Mouse (Mus musculus): ENCODE measurements at regions not wholly inside any gene's neighbourhood (a gene's known extent, or its start where the extent isn't known, plus 50 kb on each side); places are given as distances from the start of the nearest gene placed in this dataset.

- ATAC-seq = no peak
- H3K4me3 ChIP-seq (ENCODE audit: low read depth, low read length) = no peak overlapping the region
- no peak for TF ChIP-seq CTCF (IDR thresholded peaks at IDR 0.05; ENCODE audit: low read depth)
- H3K9me3 ChIP-seq (ENCODE audit: control insufficient read depth) = no peaks in the 10 kb centered on the region
- H3K27me3 ChIP-seq (replicated peaks; ENCODE audit: control insufficient read depth, insufficient read depth, low read length) = no peaks in the 10 kb centered on the region
- no peaks in the 10 kb centered on the region for H3K4me1 ChIP-seq (replicated peaks; ENCODE audit: control insufficient read depth, insufficient read depth, low read length)
- WGBS = 59% methylated on average over 4 of the region's 4 CpGs
- H3K36me3 ChIP-seq (ENCODE audit: control insufficient read depth, insufficient read depth) = no peaks in the 10 kb centered on the region
- no peak overlapping the region for H3K9ac ChIP-seq (ENCODE audit: low read depth, low read length)
- no peak overlapping the region for H3K4me2 ChIP-seq (replicated peaks; ENCODE audit: low read depth)
- H3K27ac ChIP-seq (ENCODE audit: low read depth, low read length) = no peak overlapping the region
Observed at GRCm38 (mm10) chr13:53734944-53735343, 262.1 kb upstream of the Msx2 start.

DNA sequence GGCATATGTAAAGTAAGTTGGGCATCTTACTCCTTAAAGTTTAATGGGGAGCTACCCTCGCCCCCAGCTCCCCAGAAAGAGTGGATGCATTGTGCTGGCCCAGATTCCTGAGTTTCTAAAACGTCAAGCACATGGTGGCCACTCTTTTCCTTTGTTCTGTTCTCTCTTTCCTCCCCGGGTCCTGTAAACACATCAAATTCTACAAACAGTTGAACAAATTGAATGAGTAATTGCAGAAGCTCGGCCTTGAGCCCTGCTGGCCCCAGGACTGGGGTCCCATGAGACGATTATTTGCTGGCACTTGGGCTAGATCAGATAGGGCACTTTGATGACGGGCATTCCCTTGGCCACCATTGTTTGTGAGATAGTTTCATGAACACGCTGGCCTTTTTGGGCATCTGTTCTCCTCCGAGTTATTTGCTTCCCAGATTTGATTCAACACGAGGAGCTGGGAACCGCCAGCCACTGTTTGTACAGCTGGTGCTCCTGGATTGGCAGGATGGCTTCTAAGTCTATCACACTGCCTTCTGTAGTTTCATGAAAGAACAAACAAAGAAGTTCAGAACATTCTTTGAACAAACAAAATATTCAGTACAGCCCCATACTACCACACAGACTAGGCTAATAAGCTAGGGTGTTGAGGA is 257.5 kb upstream of the Msx2 start:
- no peaks in the 10 kb centered on the region for H3K4me1 ChIP-seq (replicated peaks; ENCODE audit: control insufficient read depth, insufficient read depth, low read length)

GRCm38 (mm10) chr13:53729848-53730247 is 257.0 kb upstream of the Msx2 start:
- 90% methylated on average over 7 of the region's 7 CpGs for WGBS

More for the DNA sequence above, 257.5 kb upstream of the Msx2 start:
- Histone ChIP-seq H3K27me3 (replicated peaks; ENCODE audit: control insufficient read depth, insufficient read depth, low read length) (no peaks in the 10 kb centered on the region), H3K36me3 (ENCODE audit: control insufficient read depth, insufficient read depth) (no peaks in the 10 kb centered on the region), H3K4me2 (replicated peaks; ENCODE audit: low read depth) (no peak overlapping the region), H3K4me3 (ENCODE audit: low read depth, low read length) (no peak overlapping the region), H3K9me3 (ENCODE audit: control insufficient read depth) (no peaks in the 10 kb centered on the region), H3K9ac (ENCODE audit: low read depth, low read length) (no peak overlapping the region), H3K27ac (ENCODE audit: low read depth, low read length) (no peak overlapping the region)
- ATAC-seq = no peak
- 41% methylated on average over 10 of the region's 10 CpGs for WGBS
- TF ChIP-seq CTCF (IDR thresholded peaks at IDR 0.05; ENCODE audit: low read depth) = no peak

DNA sequence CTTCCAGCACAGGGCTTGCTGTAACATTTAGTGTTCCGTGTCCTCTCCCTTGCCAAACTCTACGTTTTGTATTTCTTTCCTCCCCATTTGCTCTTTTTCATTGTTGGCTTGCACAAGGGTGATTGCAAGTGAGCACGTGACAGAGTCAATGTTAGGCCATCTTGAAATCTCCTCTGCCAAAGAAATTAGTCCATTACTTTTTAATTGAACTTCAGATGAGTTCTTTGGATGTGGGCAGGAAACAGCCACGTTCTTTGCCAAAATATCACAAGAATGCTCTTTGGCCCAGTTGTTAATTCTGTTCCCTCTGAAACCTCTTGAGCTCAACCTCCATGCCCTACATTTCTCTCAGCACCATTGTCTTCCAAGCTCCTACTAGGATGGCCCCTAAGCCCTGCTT is 253.2 kb upstream of the Msx2 start:
- Histone ChIP-seq H3K4me3 (ENCODE audit: low read depth, low read length) (no peak overlapping the region), H3K9ac (ENCODE audit: low read depth, low read length) (no peak overlapping the region)

More at GRCm38 (mm10) chr13:53729848-53730247, 257.0 kb upstream of the Msx2 start:
- no peak overlapping the region for H3K4me3 ChIP-seq (ENCODE audit: low read depth, low read length)
- no peak overlapping the region for H3K27ac ChIP-seq (ENCODE audit: low read depth, low read length)
- H3K27me3 ChIP-seq (replicated peaks; ENCODE audit: control insufficient read depth, insufficient read depth, low read length) = no peaks in the 10 kb centered on the region
- H3K9me3 ChIP-seq (ENCODE audit: control insufficient read depth) = no peaks in the 10 kb centered on the region
- ATAC-seq = no peak
- H3K36me3 ChIP-seq (ENCODE audit: control insufficient read depth, insufficient read depth) = no peaks in the 10 kb centered on the region
- no peak overlapping the region for H3K9ac ChIP-seq (ENCODE audit: low read depth, low read length)
- H3K4me2 ChIP-seq (replicated peaks; ENCODE audit: low read depth) = no peak overlapping the region
- no peaks in the 10 kb centered on the region for H3K4me1 ChIP-seq (replicated peaks; ENCODE audit: control insufficient read depth, insufficient read depth, low read length)
- TF ChIP-seq CTCF (IDR thresholded peaks at IDR 0.05; ENCODE audit: low read depth) = no peak

DNA sequence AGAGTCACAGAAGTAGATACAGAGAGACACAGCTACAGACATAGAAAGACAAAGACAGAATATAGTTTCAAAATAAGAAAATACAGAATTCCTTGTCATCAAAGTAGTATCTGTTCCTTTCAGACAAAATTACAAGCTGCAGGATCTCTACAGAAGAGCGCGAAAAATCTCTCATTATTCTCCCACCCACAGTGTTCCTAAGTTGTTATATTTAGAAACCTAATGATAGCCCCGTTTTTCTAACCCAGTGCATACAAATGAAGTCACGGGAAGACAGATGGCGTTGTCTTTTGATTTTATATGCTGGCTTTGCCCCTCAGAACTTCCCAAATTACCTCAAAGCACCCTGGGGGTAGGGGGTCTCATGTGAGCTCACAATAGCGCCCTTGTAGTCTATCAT is 250.0 kb upstream of the Msx2 start:
- no peak for ATAC-seq
- Histone ChIP-seq H3K9me3 (ENCODE audit: control insufficient read depth) (no peaks in the 10 kb centered on the region), H3K36me3 (ENCODE audit: control insufficient read depth, insufficient read depth) (no peaks in the 10 kb centered on the region), H3K4me2 (replicated peaks; ENCODE audit: low read depth) (no peak overlapping the region), H3K4me1 (replicated peaks; ENCODE audit: control insufficient read depth, insufficient read depth, low read length) (no peaks in the 10 kb centered on the region), H3K9ac (ENCODE audit: low read depth, low read length) (no peak overlapping the region), H3K4me3 (ENCODE audit: low read depth, low read length) (no peak overlapping the region), H3K27ac (ENCODE audit: low read depth, low read length) (no peak overlapping the region), H3K27me3 (replicated peaks; ENCODE audit: control insufficient read depth, insufficient read depth, low read length) (no peaks in the 10 kb centered on the region)
- TF ChIP-seq CTCF (IDR thresholded peaks at IDR 0.05; ENCODE audit: low read depth) = no peak
- WGBS = 77% methylated on average over 6 of the region's 6 CpGs

More for the DNA sequence above, 253.2 kb upstream of the Msx2 start:
- ATAC-seq = no peak
- WGBS = 75% methylated on average over 4 of the region's 4 CpGs
- TF ChIP-seq CTCF (IDR thresholded peaks at IDR 0.05; ENCODE audit: low read depth) = no peak
- Histone ChIP-seq H3K36me3 (ENCODE audit: control insufficient read depth, insufficient read depth) (no peaks in the 10 kb centered on the region), H3K27me3 (replicated peaks; ENCODE audit: control insufficient read depth, insufficient read depth, low read length) (no peaks in the 10 kb centered on the region), H3K9me3 (ENCODE audit: control insufficient read depth) (no peaks in the 10 kb centered on the region), H3K4me2 (replicated peaks; ENCODE audit: low read depth) (no peak overlapping the region), H3K4me1 (replicated peaks; ENCODE audit: control insufficient read depth, insufficient read depth, low read length) (no peaks in the 10 kb centered on the region), H3K27ac (ENCODE audit: low read depth, low read length) (no peak overlapping the region)

DNA sequence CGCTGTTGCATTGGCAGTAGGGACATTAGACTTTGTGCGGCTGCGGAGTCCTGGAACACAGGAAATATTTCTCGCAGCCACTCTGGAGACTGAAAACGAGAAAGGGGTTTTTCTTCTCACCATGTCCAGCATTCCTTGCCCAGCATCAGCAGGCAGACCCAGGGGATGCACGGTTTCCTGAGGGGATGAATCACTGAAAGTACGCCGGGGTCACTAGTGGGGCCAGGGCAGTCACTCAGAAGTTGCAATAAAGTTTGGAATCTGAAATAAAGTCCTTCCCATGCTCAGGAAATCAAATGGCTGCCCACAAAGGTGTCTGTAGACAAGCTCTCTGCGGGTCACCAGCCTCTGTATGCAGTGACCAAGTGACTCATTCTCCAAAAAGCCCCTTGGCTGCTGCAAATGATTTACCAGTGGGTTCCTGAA is 248.2 kb upstream of the Msx2 start:
- Histone ChIP-seq H3K27ac (ENCODE audit: low read depth, low read length) (no peak overlapping the region), H3K36me3 (ENCODE audit: control insufficient read depth, insufficient read depth) (no peaks in the 10 kb centered on the region), H3K9me3 (ENCODE audit: control insufficient read depth) (no peaks in the 10 kb centered on the region), H3K4me2 (replicated peaks; ENCODE audit: low read depth) (no peak overlapping the region), H3K9ac (ENCODE audit: low read depth, low read length) (no peak overlapping the region), H3K4me1 (replicated peaks; ENCODE audit: control insufficient read depth, insufficient read depth, low read length) (no peaks in the 10 kb centered on the region), H3K27me3 (replicated peaks; ENCODE audit: control insufficient read depth, insufficient read depth, low read length) (no peaks in the 10 kb centered on the region), H3K4me3 (ENCODE audit: low read depth, low read length) (no peak overlapping the region)
- WGBS = 51% methylated on average over 9 of the region's 9 CpGs
- ATAC-seq = no peak
- no peak for TF ChIP-seq CTCF (IDR thresholded peaks at IDR 0.05; ENCODE audit: low read depth)
